Mouse (Mus musculus): ENCODE measurements at regions not wholly inside any gene's neighbourhood (a gene's known extent, or its start where the extent isn't known, plus 50 kb on each side); places are given as distances from the start of the nearest gene placed in this dataset.

GRCm38 (mm10) chr2:17844662-17845446 is 113.6 kb upstream of the Nebl start:
- CTCF ChIA-PET: no interaction called here
- POLR2A ChIA-PET: no interaction called here
- no peaks in the 10 kb centered on the region for H3K27me3 ChIP-seq
- peak; percentile 58 for DNase-seq (ENCODE audit: low read depth, low spot score)
- in situ Hi-C loops (cut with MboI; ENCODE audit: low pct_unique_long_range_greater_than_20kb): loop anchor here (5.0 kb wide), 2 partner anchors 203 to 423 kb away; no protein-coding TSS in a partner anchor
- no peak for TF ChIP-seq CTCF (IDR thresholded peaks at IDR 0.05)
- ATAC-seq: peak; percentile 87

GRCm38 (mm10) chr2:17841963-17842362 is 110.7 kb upstream of the Nebl start:
- no peak for ATAC-seq
- DNase-seq (ENCODE audit: low read depth, low spot score): no peak
- TF ChIP-seq CTCF (IDR thresholded peaks at IDR 0.05): peak; percentile 86
- in situ Hi-C loops (cut with MboI; ENCODE audit: low pct_unique_long_range_greater_than_20kb): loop anchor here (5.0 kb wide), 2 partner anchors 200 to 420 kb away; no protein-coding TSS in a partner anchor
- H3K27me3 ChIP-seq: peaks cover 4% of the 10 kb centered on the region
- POLR2A ChIA-PET: no interaction called here
- CTCF ChIA-PET: interaction anchor here (0.6 to 1.9 kb wide), 3 partner anchors 197 to 258 kb away, joined by 3 to 7 read pairs (median 3); no protein-coding TSS in a partner anchor

GRCm38 (mm10) chr2:17841546-17841945 is 110.3 kb upstream of the Nebl start:
- no peak for TF ChIP-seq CTCF (IDR thresholded peaks at IDR 0.05)
- in situ Hi-C loops (cut with MboI; ENCODE audit: low pct_unique_long_range_greater_than_20kb): loop anchor here (5.0 kb wide), 2 partner anchors 199 to 419 kb away; no protein-coding TSS in a partner anchor
- ChIA-PET POLR2A (no interaction called here), CTCF (interaction anchor here (1.1 to 1.9 kb wide), 2 partner anchors 196 to 258 kb away, joined by 3 to 7 read pairs; no protein-coding TSS in a partner anchor)
- ATAC-seq: no peak
- DNase-seq (ENCODE audit: low read depth, low spot score): no peak
- peaks cover 4% of the 10 kb centered on the region for H3K27me3 ChIP-seq

GRCm38 (mm10) chr2:17840941-17841498 is 109.8 kb upstream of the Nebl start:
- in situ Hi-C loops (cut with MboI; ENCODE audit: low pct_unique_long_range_greater_than_20kb): loop anchor here (5.0 kb wide), 2 partner anchors 199 to 419 kb away; no protein-coding TSS in a partner anchor
- POLR2A ChIA-PET: no interaction called here
- peaks cover 4% of the 10 kb centered on the region for H3K27me3 ChIP-seq
- no peak for TF ChIP-seq CTCF (IDR thresholded peaks at IDR 0.05)
- CTCF ChIA-PET: interaction anchor here (1.2 to 1.9 kb wide), 2 partner anchors 11 to 196 kb away, joined by 3 to 7 read pairs; no protein-coding TSS in a partner anchor
- no peak for ATAC-seq
- no peak for DNase-seq (ENCODE audit: low read depth, low spot score)

GRCm38 (mm10) chr2:17839649-17840048 is 108.4 kb upstream of the Nebl start:
- ATAC-seq (no peak), DNase-seq (ENCODE audit: low read depth, low spot score) (no peak)
- in situ Hi-C loops (cut with MboI; ENCODE audit: low pct_unique_long_range_greater_than_20kb): loop anchor here (5.0 kb wide), 2 partner anchors 197 to 417 kb away; no protein-coding TSS in a partner anchor
- no peak for TF ChIP-seq CTCF (IDR thresholded peaks at IDR 0.05)
- ChIA-PET CTCF (interaction anchor here (1.2 kb wide), 1 partner anchor 10 kb away, joined by 3 read pairs; no protein-coding TSS in a partner anchor), POLR2A (no interaction called here)
- peaks cover 4% of the 10 kb centered on the region for H3K27me3 ChIP-seq

GRCm38 (mm10) chr2:17838859-17839581 is 107.8 kb upstream of the Nebl start:
- in situ Hi-C loops (cut with MboI; ENCODE audit: low pct_unique_long_range_greater_than_20kb): no loop called here

GRCm38 (mm10) chr2:17838381-17838680 is 107.1 kb upstream of the Nebl start:
- CTCF ChIA-PET: interaction anchor here (0.6 kb wide), 1 partner anchor 151 kb away, joined by 3 read pairs; no protein-coding TSS in a partner anchor
- POLR2A ChIA-PET: no interaction called here
- H3K27me3 ChIP-seq: peaks cover 4% of the 10 kb centered on the region
- no peak for TF ChIP-seq CTCF (IDR thresholded peaks at IDR 0.05)
- DNase-seq (ENCODE audit: low read depth, low spot score) (no peak), ATAC-seq (no peak)
- in situ Hi-C loops (cut with MboI; ENCODE audit: low pct_unique_long_range_greater_than_20kb): no loop called here

More at GRCm38 (mm10) chr2:17838859-17839581, 107.8 kb upstream of the Nebl start:
- ChIA-PET POLR2A (no interaction called here), CTCF (interaction anchor here (0.6 kb wide), 1 partner anchor 150 kb away, joined by 3 read pairs; no protein-coding TSS in a partner anchor)
- peaks cover 4% of the 10 kb centered on the region for H3K27me3 ChIP-seq
- ATAC-seq (no peak), DNase-seq (ENCODE audit: low read depth, low spot score) (no peak)
- TF ChIP-seq CTCF (IDR thresholded peaks at IDR 0.05): no peak

- in situ Hi-C loops (cut with MboI; ENCODE audit: low pct_unique_long_range_greater_than_20kb): no loop called here
- TF ChIP-seq CTCF (IDR thresholded peaks at IDR 0.05): no peak
- POLR2A ChIA-PET: no interaction called here
- CTCF ChIA-PET: no interaction called here
- ATAC-seq: no peak
- no peak for DNase-seq (ENCODE audit: low read depth, low spot score)
- peaks cover 4% of the 10 kb centered on the region for H3K27me3 ChIP-seq
Observed at GRCm38 (mm10) chr2:17837541-17838380, 106.5 kb upstream of the Nebl start.

GRCm38 (mm10) chr2:17832726-17833125 is 101.5 kb upstream of the Nebl start:
- POLR2A ChIA-PET: no interaction called here
- CTCF ChIA-PET: no interaction called here
- DNase-seq (ENCODE audit: low read depth, low spot score) (no peak), ATAC-seq (no peak)
- H3K27me3 ChIP-seq: peaks cover 2% of the 10 kb centered on the region
- TF ChIP-seq CTCF (IDR thresholded peaks at IDR 0.05): peak; percentile 37
- in situ Hi-C loops (cut with MboI; ENCODE audit: low pct_unique_long_range_greater_than_20kb): no loop called here

GRCm38 (mm10) chr2:17830216-17830615 is 99.0 kb upstream of the Nebl start:
- TF ChIP-seq CTCF (IDR thresholded peaks at IDR 0.05): no peak
- H3K27me3 ChIP-seq: peaks cover 2% of the 10 kb centered on the region
- in situ Hi-C loops (cut with MboI; ENCODE audit: low pct_unique_long_range_greater_than_20kb): no loop called here
- POLR2A ChIA-PET: no interaction called here
- no peak for ATAC-seq
- CTCF ChIA-PET: interaction anchor here (1.0 kb wide), 1 partner anchor 10 kb away, joined by 3 read pairs; no protein-coding TSS in a partner anchor
- no peak for DNase-seq (ENCODE audit: low read depth, low spot score)

All from Patski (cell line).